Mouse (Mus musculus) thymus, postnatal 10 days (tissue): ENCODE results near the gene Dram1.

Source experiments
- DNase-seq, 2 experiments: peaks; one replicate each; pipeline ENCODE4 v3.0.0; 2021; ENCODE audit warnings: low spot score in 2 of 2

Dram1 gene

GRCm38 (mm10) chr10:88287261-88287660, 91.6 kb downstream of the Dram1 start:
- DNase-seq: no peak

GRCm38 (mm10) chr10:88284343-88284990, 94.4 kb downstream of the Dram1 start:
- DNase-seq: no peak

DNA sequence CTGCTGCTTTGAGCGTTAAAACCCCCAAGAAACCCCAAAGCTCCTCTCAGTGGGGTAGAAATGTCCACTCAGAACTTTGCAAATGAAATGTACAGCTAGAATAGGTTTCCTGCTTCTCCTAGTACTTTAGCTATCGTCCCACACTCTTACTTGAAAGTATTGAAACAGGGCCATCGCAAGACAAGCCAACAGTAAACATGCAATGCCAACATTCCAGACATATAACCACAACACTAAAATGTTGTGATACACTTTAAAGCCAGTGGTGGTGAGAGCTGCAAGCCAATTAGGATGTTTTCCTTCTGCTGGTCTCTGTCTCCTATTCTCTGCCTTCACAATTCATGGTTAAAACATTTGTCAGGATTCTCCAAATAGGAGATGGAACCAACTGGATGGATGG, 97.2 kb downstream of the Dram1 start:
- DNase-seq: no peak

DNA sequence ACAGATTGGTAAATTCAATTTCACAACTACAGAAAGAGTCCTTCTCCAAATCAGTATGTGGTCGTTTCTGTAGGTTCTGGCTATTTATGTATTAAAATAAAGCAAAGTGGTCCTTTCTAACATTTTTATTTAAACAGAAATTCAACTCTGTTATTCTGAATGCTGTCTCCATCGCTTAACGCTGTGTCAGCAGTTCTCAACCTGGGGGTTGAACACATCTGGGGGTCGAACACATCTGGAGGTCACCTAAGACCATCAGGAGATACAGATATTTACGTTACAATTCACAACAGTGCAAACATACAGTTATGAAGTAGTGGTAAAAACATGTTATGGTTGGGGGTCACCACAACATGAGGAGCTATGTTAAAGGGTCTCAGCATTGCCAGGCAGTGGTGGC, 104.8 kb downstream of the Dram1 start:
- DNase-seq: no peak
